Mouse (Mus musculus) liver (tissue): ENCODE results near the gene Gm3248.
"Not testable (repeated sequence)": the region's sequence is repeated elsewhere in the genome, so short reads cannot be mapped to it uniquely, and the experiment has no call there.

Source experiments
- DNase-seq: peaks from one replicate; pipeline ENCODE4 v3.0.0-alpha.2; 2020; ENCODE audit warnings: mixed read lengths

Gm3248 gene

DNA sequence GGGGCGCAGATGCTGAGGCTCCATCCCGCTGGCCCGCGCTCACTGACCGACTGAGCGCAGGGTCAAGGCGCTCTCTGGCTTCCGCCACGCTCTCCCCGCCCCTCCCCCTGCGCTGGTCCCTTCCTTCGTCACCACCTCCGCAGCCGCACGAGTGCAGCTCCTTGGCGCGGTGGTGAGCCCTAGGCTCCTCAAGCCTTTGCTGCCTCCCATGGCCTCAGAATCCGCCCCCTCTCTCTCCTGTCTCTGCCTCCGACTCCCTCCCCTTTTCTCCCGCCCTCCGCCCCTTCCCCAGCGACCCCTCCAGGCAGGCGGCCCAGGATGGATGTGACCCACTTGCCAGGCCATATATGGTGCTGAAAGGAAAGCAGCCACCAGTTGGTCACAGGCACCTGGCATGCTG is at the start of gene Gm3248:
Gm3248 (minus strand) TSS at position 111 of the 400 bp plus-strand sequence.
- peak; percentile 4 for DNase-seq

DNA sequence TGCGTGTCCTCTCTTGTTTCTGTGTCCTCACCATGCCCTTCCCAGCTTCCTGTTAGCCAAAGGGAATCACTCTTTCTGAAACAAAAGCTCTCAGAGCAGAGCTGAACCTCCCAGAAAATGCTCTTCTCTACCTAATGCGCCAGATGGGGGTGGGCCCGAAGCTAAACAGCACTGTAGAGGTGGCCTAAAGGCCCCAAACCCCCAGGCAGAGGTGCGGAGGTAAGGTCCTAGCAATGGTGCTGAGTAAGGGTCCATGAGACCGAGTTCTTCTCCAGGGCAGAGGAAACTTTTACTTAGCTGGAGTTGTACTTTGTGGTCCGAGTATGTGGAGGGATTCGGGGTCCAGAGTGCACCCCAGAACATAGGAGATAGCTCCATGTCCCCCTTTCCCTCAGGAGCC is 25.6 kb upstream of the Gm3248 start:
- DNase-seq = not testable (repeated sequence)

DNA sequence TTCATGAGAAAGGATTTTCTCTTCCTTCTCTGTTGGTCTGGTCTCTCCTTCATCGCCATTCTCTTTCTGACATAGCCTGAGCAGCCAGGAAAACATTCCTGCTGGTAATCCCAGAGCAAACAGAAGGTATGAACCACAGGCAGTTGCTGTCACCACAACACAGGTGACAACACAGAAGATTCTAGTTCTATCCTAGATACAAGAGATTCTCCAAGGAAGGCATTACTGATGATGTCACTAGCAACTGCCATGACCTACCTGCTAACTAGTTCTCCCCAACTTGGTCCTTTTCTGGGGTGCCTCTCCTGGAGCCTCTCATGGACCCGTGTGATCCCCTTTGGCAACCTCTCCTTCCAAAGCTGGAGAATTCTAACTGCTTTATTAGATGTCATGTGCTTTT is 17.5 kb upstream of the Gm3248 start, which contains the start of gene Gm3453:
Gm3453 (minus strand) TSS at position 101 of the 400 bp plus-strand sequence.
- not testable (repeated sequence) for DNase-seq

DNA sequence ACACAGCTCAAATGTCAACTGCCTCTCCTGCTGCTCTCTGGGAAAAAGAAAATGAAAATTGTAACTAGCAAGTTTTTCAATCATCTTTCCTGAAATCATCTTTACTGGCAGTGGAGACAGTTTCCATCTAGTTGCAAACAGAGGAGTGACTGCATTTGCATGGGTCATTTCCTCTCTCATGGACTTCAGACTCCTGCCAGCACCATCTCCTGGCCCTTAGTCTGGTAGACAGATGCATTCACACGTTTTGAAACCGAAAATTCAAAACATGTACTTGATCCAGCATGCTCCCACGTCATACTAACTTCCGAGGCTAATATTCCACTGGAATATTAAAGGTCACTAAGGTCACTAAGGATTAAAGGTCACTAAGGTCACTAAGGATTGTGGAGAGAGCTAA is 896 bp upstream of the Gm3248 start:
- DNase-seq = not testable (repeated sequence)

DNA sequence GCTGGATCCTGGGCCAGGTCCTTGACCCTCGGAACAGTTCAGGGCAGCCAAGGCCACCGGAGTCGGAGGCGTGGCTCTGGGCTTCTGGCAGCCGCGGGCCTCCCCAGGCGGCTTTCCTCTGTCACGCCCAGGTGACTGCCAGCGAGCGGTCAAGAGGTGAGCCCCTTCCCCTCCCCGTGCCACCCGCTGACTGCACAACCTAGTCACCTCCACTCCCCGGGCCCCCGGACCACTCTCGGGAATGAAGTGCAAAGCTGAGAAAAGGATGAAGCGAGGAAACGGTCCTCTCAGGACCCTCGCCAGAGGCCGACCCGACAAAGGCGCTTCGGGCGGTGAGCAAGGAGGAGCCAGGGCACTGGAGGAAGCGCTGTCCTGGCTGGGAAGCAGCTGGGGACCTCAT is 443 bp downstream of the Gm3248 start:
- DNase-seq = peak; percentile 2

DNA sequence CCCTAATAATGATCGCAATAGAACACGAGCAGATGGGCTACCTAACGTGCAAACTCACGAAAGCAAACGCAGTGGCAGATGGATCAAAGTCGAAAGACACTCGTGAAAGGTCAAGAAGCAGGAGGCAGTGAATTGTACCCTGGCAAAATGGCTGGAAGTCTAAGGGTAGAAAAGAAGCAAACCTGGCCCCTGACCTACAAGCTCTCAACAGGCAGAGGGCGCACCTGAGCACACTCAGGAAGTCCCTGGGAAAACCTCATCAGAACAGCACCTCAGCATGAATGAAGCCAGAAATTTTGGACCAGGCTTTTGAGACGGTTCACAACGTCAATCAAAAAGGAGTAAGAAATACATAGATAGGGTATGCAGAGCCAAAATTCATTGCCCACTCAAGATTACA is 1.1 kb downstream of the Gm3248 start:
- not testable (repeated sequence) for DNase-seq

DNA sequence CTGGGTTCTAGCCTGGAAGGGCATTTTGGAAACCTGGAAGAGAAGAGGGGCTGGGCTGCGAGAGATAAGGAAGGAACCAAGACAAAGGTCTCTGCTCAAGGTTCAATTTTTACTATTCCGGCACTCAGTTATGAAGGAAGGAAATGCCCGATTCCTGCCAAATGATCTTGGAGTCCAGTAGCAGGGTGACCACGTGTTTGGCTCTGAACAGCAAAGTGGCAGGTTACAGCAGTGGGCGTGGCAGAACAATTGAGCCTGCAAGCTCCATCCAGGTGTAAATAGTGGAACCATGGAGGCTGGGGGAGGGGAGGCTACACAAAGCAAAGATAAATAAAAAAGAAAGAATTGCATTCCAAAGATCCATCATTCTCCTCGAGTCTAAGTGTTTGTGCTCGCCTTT is 38.3 kb downstream of the Gm3248 start:
- not testable (repeated sequence) for DNase-seq

DNA sequence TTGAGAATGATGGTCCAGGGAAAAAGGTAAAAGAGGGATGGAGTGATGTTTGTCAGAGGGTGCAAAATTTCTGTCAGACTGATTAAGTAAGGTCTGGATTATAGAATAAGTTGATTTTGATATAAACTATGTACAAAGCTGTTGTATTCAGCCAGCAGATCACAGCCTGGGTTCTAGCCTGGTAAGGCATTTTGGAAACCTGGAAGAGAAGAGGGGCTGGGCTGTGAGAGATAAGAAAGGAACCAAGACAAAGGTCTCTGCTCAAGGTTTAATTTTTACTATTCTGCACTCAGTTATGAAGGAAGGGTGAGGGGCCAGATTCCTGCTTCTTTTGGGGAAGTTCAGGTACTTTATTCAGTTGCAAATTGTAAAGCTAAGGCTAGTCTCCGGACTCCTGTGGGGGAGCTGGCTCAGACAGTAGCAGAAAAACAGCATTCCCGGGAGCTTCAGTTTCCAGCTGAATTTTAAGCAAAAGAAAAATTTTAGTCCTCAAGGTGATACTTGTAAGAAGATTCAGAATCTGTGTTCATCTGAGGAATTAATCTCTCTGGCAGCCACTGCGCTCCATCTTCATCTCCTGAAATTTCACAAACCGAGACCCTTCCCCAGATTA is 43.1 kb downstream of the Gm3248 start:
- not testable (repeated sequence) for DNase-seq

DNA sequence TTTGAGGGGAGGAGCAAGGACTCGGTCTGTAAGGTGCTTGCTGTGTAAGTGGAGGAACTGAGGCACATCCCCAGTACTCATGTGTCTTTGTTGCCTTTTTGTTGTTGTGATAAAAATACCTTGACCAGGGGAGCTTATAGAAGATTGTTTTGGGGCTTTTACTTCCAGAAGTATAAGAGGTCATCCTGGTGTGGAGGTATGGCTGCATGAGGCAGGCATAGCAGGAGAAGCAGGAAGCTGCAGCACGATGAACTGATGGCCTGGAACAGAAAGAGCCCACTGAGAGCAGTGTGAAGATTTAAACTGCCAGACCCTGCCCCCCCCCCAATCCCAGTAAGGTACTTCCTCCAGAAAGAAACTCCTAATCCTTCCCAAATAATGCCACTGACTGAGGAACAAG is 47.8 kb downstream of the Gm3248 start:
- DNase-seq = not testable (repeated sequence)
